Mouse (Mus musculus) heart, embryonic 10.5 days (tissue): Measurements from ENCODE around the gene Sept14. TPM values are rescaled to one million over a fixed set of nuclear protein-coding genes. Genes with fewer than 3 reads are reported as not detected.
"Not testable (repeated sequence)": the region's sequence is repeated elsewhere in the genome, so short reads cannot be mapped to it uniquely, and the experiment has no call there.

Experiments used
- DNase-seq: peaks from one replicate; pipeline ENCODE4 v3.0.0-alpha.2; 2017; ENCODE audit warnings: low spot score
- H3K27ac ChIP-seq: fragments of 300-500 bp; sonication (generic); 2 replicates; pipeline ENCODE4 v1.5.1; 2016; ENCODE audit warnings: mild to moderate bottlenecking
- H3K27me3 ChIP-seq: fragments of 300-500 bp; sonication (generic); 2 replicates; pipeline ENCODE4 v1.6.1; 2016; ENCODE audit warnings: mild to moderate bottlenecking; ENCODE audit not compliant: poor library complexity, insufficient read depth, severe bottlenecking
- H3K36me3 ChIP-seq: fragments of 300-500 bp; sonication (generic); 2 replicates; pipeline ENCODE4 v1.6.1; 2016; ENCODE audit warnings: mild to moderate bottlenecking, moderate library complexity
- H3K4me1 ChIP-seq: fragments of 300-500 bp; sonication (generic); 2 replicates; pipeline ENCODE4 v1.6.1; 2016; ENCODE audit warnings: mild to moderate bottlenecking
- H3K4me3 ChIP-seq: fragments of 300-500 bp; sonication (generic); 2 replicates; pipeline ENCODE4 v1.5.1; 2016; ENCODE audit warnings: mild to moderate bottlenecking, moderate library complexity
- H3K9me3 ChIP-seq: fragments of 300-500 bp; sonication (generic); 2 replicates; pipeline ENCODE4 v1.6.1; 2016; ENCODE audit warnings: mild to moderate bottlenecking, moderate library complexity
- WGBS: fragments of 180-500 bp; shearing (Covaris S2); methylation state at CpG from one replicate; pipeline ENCODE4 v1.1.7; 2016; 5-methylcytosine and 5-hydroxymethylcytosine counted together
- polyA plus RNA-seq: library from polyadenylated mRNA; unstranded; fragments of >200 nt; fragmentation: Nextera tagmentation; extraction: Ambion mirVana; gene quantifications from 2 replicates; pipeline ENCODE4 v1.2.1, GENCODE M21; 2016

The Sept14 gene
- polyA plus RNA-seq, 1 experiment from 2014 or later: not detected

- no peak for DNase-seq
- Histone ChIP-seq H3K36me3 (peaks cover 39% of the 10 kb centered on the region), H3K27ac (no peak overlapping the region), H3K4me3 (no peak overlapping the region), H3K9me3 (no peaks in the 10 kb centered on the region), H3K4me1 (peaks cover 9% of the 10 kb centered on the region), H3K27me3 (no peaks in the 10 kb centered on the region)
- whole genome bisulfite sequencing: 86% methylated on average over 3 of the region's 3 CpGs
Measured at GRCm38 (mm10) chr5:129720176-129720575, 11.9 kb upstream of the Sept14 start.

GRCm38 (mm10) chr5:129717016-129717415, 8.7 kb upstream of the Sept14 start:
- Histone ChIP-seq H3K4me3 (no peak overlapping the region), H3K27me3 (no peaks in the 10 kb centered on the region), H3K9me3 (no peaks in the 10 kb centered on the region), H3K36me3 (peaks cover 39% of the 10 kb centered on the region), H3K4me1 (peaks cover 9% of the 10 kb centered on the region; the same call in 1 of the 2 replicates), H3K27ac (no peak overlapping the region)
- DNase-seq: no peak
- WGBS: 82% methylated on average over 9 of the region's 9 CpGs

GRCm38 (mm10) chr5:129715326-129715861, 7.1 kb upstream of the Sept14 start, which contains the start of gene Mrps17:
Gene Mrps17 (plus strand): TSS chr5:129715497.
- DNase-seq: peak; percentile 98
- peaks cover 9% of the 10 kb centered on the region; the same call in 1 of the 2 replicates for H3K4me1 ChIP-seq
- peaks cover 39% of the 10 kb centered on the region for H3K36me3 ChIP-seq
- H3K9me3 ChIP-seq: no peaks in the 10 kb centered on the region
- under 1% methylated on average over 33 of the region's 33 CpGs for WGBS
- peak within 1 kb of the TSS; percentile 90 for H3K27ac ChIP-seq
- peak within 1 kb of the TSS; percentile 91 for H3K4me3 ChIP-seq
- no peaks in the 10 kb centered on the region for H3K27me3 ChIP-seq

GRCm38 (mm10) chr5:129703368-129703767, 4.9 kb downstream of the Sept14 start:
- H3K27me3 ChIP-seq: no peaks in the 10 kb centered on the region
- no peaks in the 10 kb centered on the region for H3K4me1 ChIP-seq
- H3K27ac ChIP-seq: no peak overlapping the region
- no peaks in the 10 kb centered on the region for H3K9me3 ChIP-seq
- H3K4me3 ChIP-seq: no peak overlapping the region
- DNase-seq: no peak
- H3K36me3 ChIP-seq: no peaks in the 10 kb centered on the region

- Histone ChIP-seq H3K4me1 (no peaks in the 10 kb centered on the region), H3K4me3 (no peak overlapping the region), H3K9me3 (no peaks in the 10 kb centered on the region), H3K27me3 (no peaks in the 10 kb centered on the region), H3K27ac (no peak overlapping the region), H3K36me3 (no peaks in the 10 kb centered on the region)
- 84% methylated on average over 1 of the region's 1 CpGs for WGBS
- no peak for DNase-seq
Measured at GRCm38 (mm10) chr5:129701706-129702105, 6.6 kb downstream of the Sept14 start.

- Histone ChIP-seq H3K27ac (no peak overlapping the region), H3K4me3 (no peak overlapping the region), H3K9me3 (no peaks in the 10 kb centered on the region), H3K36me3 (no peaks in the 10 kb centered on the region), H3K4me1 (no peaks in the 10 kb centered on the region), H3K27me3 (no peaks in the 10 kb centered on the region)
- 33% methylated on average over 2 of the region's 2 CpGs for WGBS
- DNase-seq: no peak
Measured at GRCm38 (mm10) chr5:129700506-129700905, 7.8 kb downstream of the Sept14 start.

GRCm38 (mm10) chr5:129690528-129690927, 17.8 kb downstream of the Sept14 start:
- no peaks in the 10 kb centered on the region for H3K36me3 ChIP-seq
- no peaks in the 10 kb centered on the region for H3K4me1 ChIP-seq
- no peak overlapping the region for H3K27ac ChIP-seq
- no peaks in the 10 kb centered on the region for H3K27me3 ChIP-seq
- no peaks in the 10 kb centered on the region for H3K9me3 ChIP-seq
- 80% methylated on average over 3 of the region's 3 CpGs for WGBS
- H3K4me3 ChIP-seq: no peak overlapping the region
- no peak for DNase-seq

- no peaks in the 10 kb centered on the region for H3K9me3 ChIP-seq
- H3K27me3 ChIP-seq: no peaks in the 10 kb centered on the region
- H3K4me1 ChIP-seq: no peaks in the 10 kb centered on the region
- H3K27ac ChIP-seq: no peak overlapping the region
- no peak for DNase-seq
- no peaks in the 10 kb centered on the region for H3K36me3 ChIP-seq
- H3K4me3 ChIP-seq: no peak overlapping the region
- WGBS: 74% methylated on average over 7 of the region's 7 CpGs
Measured at GRCm38 (mm10) chr5:129687621-129688020, 20.7 kb downstream of the Sept14 start.

GRCm38 (mm10) chr5:129685141-129685540, 23.2 kb downstream of the Sept14 start:
- H3K27me3 ChIP-seq, H3K4me3 ChIP-seq, H3K4me1 ChIP-seq, H3K9me3 ChIP-seq, H3K27ac ChIP-seq, DNase-seq, H3K36me3 ChIP-seq: not testable (repeated sequence)
- 88% methylated on average over 5 of the region's 5 CpGs for WGBS

GRCm38 (mm10) chr5:129670036-129670458, 38.3 kb downstream of the Sept14 start, which contains the start of gene Zfp11:
Gene Zfp11 (minus strand): TSS chr5:129670099.
- WGBS: 1% methylated on average over 23 of the region's 23 CpGs
- peak; percentile 88 for DNase-seq
- Histone ChIP-seq H3K4me3 (peak within 1 kb of the TSS; percentile 84), H3K9me3 (no peaks in the 10 kb centered on the region), H3K27me3 (no peaks in the 10 kb centered on the region), H3K4me1 (peaks cover 7% of the 10 kb centered on the region), H3K36me3 (no peaks in the 10 kb centered on the region), H3K27ac (peak within 1 kb of the TSS; percentile 94)

- Histone ChIP-seq H3K36me3 (no peaks in the 10 kb centered on the region), H3K9me3 (no peaks in the 10 kb centered on the region), H3K27me3 (no peaks in the 10 kb centered on the region), H3K27ac (peak overlapping the region; percentile 94), H3K4me1 (peaks cover 7% of the 10 kb centered on the region), H3K4me3 (peak overlapping the region; percentile 84)
- WGBS: 1% methylated on average over 31 of the region's 31 CpGs
- DNase-seq: peak; percentile 53
Measured at GRCm38 (mm10) chr5:129669453-129670035, 38.8 kb downstream of the Sept14 start.

- no peak for DNase-seq
- Histone ChIP-seq H3K36me3 (no peaks in the 10 kb centered on the region), H3K27ac (no peak overlapping the region), H3K4me3 (no peak overlapping the region), H3K4me1 (peaks cover 7% of the 10 kb centered on the region), H3K27me3 (no peaks in the 10 kb centered on the region), H3K9me3 (no peaks in the 10 kb centered on the region)
- 63% methylated on average over 4 of the region's 4 CpGs for WGBS
Measured at GRCm38 (mm10) chr5:129667851-129668250, 40.5 kb downstream of the Sept14 start.

- DNase-seq: peak; percentile 58
- Histone ChIP-seq H3K9me3 (no peaks in the 10 kb centered on the region), H3K4me1 (peaks cover 7% of the 10 kb centered on the region), H3K27ac (no peak overlapping the region), H3K4me3 (no peak overlapping the region), H3K27me3 (no peaks in the 10 kb centered on the region), H3K36me3 (no peaks in the 10 kb centered on the region)
- 90% methylated on average over 10 of the region's 10 CpGs for WGBS
Measured at GRCm38 (mm10) chr5:129666271-129666909, 41.9 kb downstream of the Sept14 start.
